Comparison of ENCODE assay signal across 11 mouse cellular contexts in the genomic region with DNA sequence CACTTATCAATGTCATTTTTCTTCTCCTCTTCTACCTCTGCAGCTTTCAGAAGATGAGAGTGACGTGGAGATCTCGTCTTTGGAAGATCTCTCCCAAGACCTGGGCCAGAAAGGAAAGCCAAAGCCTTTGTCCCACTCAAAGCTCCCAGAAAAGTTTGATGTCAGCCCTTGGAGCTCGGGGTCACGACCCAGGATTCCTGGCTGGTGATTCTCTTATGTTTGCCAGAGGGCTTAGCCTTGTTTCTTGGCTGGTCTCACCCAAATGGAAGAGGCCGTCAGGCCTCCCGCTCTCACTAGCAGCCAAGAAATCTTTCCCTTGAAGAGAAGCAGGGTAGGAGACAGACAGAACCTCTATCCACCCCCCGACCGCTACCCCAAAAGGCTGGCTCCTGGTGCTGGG. TPM values are rescaled to one million over a fixed set of nuclear protein-coding genes. Genes with fewer than 3 reads are reported as not detected.
DNase-seq lines count a peak whose midpoint lies in the region.
"Had no signal": no experiment of that assay in that cellular context is flagged by ENCODE, and none has a peak within 500 bp of the region (broad histone marks: within the 10 kb centered on the region; RNA-seq: fewer than 3 reads in every experiment).

No protein-coding gene starts in this region.

- peak; percentile 12 for DNase-seq in embryo, embryonic 9.5 days (ENCODE audit: extremely low spot score)
- DNase-seq in embryo, embryonic 10 days (ENCODE audit: low spot score): no peak
- peak; percentile 42 for DNase-seq in ovary, postnatal 14 days (ENCODE audit: low spot score)
- DNase-seq in ovary, postnatal 10 days (ENCODE audit: low spot score): no peak
- DNase-seq in heart, postnatal 36 days: peak; percentile 24 to 47
- DNase-seq in thymus, adult 18-20 months: no peak
- no peak for DNase-seq in cerebellum, adult 9-11 months
- DNase-seq in urinary bladder, postnatal 4 days (ENCODE audit: low spot score in 2 of 2): no peak

- intact Hi-C loops in heart, postnatal 36 days (cut with DNase I): no loop called here

RNA-seq across cellular contexts. Expression of gene Dzip1l, which starts 38.3 kb away (rescaled TPM):
- total RNA-seq in heart, postnatal 36 days (2021): 1 to 10 TPM; 3.6 to 5.8 TPM
- total RNA-seq: hematopoietic stem cell, adult 5-6 weeks; MEL had no signal

RNA-seq across cellular contexts. Expression of gene Cldn18, which starts 49.5 kb away (rescaled TPM):
- total RNA-seq in heart, postnatal 36 days (2021): not detected
- total RNA-seq: adrenal gland, adult 18-20 months; hematopoietic stem cell, adult 5-6 weeks; MEL had no signal

RNA-seq across cellular contexts. Expression of gene A4gnt, which starts 55.3 kb away (rescaled TPM):
- not detected for total RNA-seq in heart, postnatal 36 days (2021)
- total RNA-seq: adrenal gland, adult 18-20 months; hematopoietic stem cell, adult 5-6 weeks had no signal

Comparison
In these comparisons a context has a peak if more than half of its experiments do, and no peak if none do; other contexts are left out.
1. DNase-seq: peak in embryo, embryonic 9.5 days (single experiment), ovary, postnatal 14 days (single experiment) and heart, postnatal 36 days (2 of 2); none in embryo, embryonic 10 days (single experiment), ovary, postnatal 10 days (single experiment), thymus, adult 18-20 months (0 of 2), cerebellum, adult 9-11 months (single experiment) and urinary bladder, postnatal 4 days (0 of 2).